Mouse (Mus musculus): ENCODE data around the gene Tom1l2. TPM values are rescaled to one million over a fixed set of nuclear protein-coding genes. Genes with fewer than 3 reads are reported as not detected.

Tom1l2 gene
- 18.0 and 19.5 TPM in 2 replicates for polyA plus RNA-seq (2014; fragmentation: Nextera tagmentation; extraction: Ambion mirVana)

DNA sequence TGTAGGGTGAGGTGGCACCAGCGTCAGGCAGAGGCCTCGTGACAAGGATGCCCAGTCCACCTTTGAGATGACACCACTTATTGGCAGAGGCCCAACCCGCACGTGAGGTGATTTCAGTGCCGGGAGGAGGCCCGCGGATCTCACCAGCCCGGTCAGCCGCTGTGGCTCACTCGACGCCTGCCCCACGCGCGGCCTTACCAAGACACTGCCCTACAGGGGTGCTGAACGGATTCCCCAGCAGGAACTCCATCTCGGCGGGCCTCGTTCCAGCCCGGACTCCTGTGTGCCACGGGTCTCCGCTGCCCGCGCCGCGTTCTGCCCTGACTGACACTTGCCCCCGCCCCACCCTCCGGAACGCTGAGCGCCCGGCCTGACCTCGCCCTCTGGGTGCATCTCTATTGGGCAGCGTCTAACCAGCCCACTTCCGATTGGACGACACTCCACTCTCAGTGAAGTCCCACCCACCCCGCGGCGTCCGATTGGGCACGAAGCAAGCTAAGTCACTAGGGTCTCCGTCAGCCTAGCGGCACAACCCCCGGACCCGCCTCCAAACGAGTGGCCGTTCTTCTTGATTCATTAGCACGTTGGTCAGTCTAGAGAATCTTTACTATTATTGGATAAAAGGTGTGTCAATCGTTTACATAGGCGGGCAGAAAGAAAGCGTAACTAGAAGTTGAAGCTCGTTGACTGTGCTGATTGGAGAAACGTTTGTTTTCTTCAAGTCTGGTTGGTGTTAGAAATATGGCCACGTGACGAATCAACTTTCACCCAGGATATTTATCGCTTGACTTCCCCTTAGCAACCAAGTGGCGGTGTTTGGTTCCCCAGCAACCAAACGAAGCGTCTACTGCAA, at the start of gene Tom1l2, which contains the start of gene Drc3:
Tom1l2 (minus strand) TSS at position 347 of the 853 bp plus-strand sequence.
Drc3 (plus strand) TSS at position 771 of the 853 bp plus-strand sequence.
- H3K9ac ChIP-seq (ENCODE audit: low read length): peak within 1 kb of the TSS; percentile 61
- WGBS: under 1% methylated on average over 57 of the region's 57 CpGs
- no peaks in the 10 kb centered on the region for H3K36me3 ChIP-seq (ENCODE audit: control insufficient read depth, insufficient read depth, low read length)
- no peak within 1 kb of the TSS for H3K27ac ChIP-seq (ENCODE audit: low read depth, low read length)
- no peaks in the 10 kb centered on the region for H3K27me3 ChIP-seq (ENCODE audit: control insufficient read depth, insufficient read depth, low read length)
- H3K9me3 ChIP-seq (ENCODE audit: control insufficient read depth, low read length): no peaks in the 10 kb centered on the region
- DNase-seq (ENCODE audit: low spot score) (peak; percentile 99), ATAC-seq (replicated peaks; ENCODE audit: low FRiP score) (peak; percentile 100)
- no peaks in the 10 kb centered on the region; the same call in 1 of the 2 replicates for H3K4me1 ChIP-seq (replicated peaks; ENCODE audit: control insufficient read depth, insufficient read depth, low read length)
- H3K4me3 ChIP-seq (ENCODE audit: low read depth, low read length): peak within 1 kb of the TSS; percentile 60
- peak within 1 kb of the TSS; percentile 86 for H3K4me2 ChIP-seq (ENCODE audit: low read depth, low read length, severe bottlenecking)

GRCm38 (mm10) chr11:60397172-60397571, 44.5 kb upstream of the Tom1l2 start:
- Histone ChIP-seq H3K27ac (ENCODE audit: low read depth, low read length) (no peak overlapping the region), H3K4me2 (ENCODE audit: low read depth, low read length, severe bottlenecking) (no peak overlapping the region), H3K27me3 (ENCODE audit: control insufficient read depth, insufficient read depth, low read length) (no peaks in the 10 kb centered on the region), H3K4me3 (ENCODE audit: low read depth, low read length) (no peak overlapping the region), H3K9me3 (ENCODE audit: control insufficient read depth, low read length) (no peaks in the 10 kb centered on the region), H3K36me3 (ENCODE audit: control insufficient read depth, insufficient read depth, low read length) (no peaks in the 10 kb centered on the region; the same call in 1 of the 2 replicates), H3K9ac (ENCODE audit: low read length) (no peak overlapping the region), H3K4me1 (replicated peaks; ENCODE audit: control insufficient read depth, insufficient read depth, low read length) (no peaks in the 10 kb centered on the region)
- no peak for ATAC-seq (replicated peaks; ENCODE audit: low FRiP score)
- DNase-seq (ENCODE audit: low spot score): no peak
- WGBS: 90% methylated on average over 2 of the region's 2 CpGs

DNA sequence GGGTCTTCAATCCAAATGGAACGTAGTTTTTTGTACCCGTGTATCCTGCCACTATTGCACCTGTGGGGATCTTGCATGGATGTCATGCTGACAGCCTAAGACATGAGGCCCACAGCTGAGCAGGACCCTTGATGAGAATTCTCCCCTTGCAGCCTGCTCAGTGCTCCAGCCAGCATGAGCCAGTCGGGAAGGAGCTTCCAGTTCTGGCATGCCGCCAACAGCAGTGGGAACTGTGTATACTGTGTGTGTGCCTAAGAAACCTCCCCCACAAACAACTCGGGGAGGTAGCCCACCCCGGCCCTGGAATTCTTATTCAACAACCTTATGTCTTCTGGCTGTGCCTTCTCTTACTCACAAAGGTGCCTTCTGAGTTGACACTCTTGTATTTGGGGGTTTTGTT, 43.8 kb upstream of the Tom1l2 start:
- Histone ChIP-seq H3K4me2 (ENCODE audit: low read depth, low read length, severe bottlenecking) (no peak overlapping the region), H3K36me3 (ENCODE audit: control insufficient read depth, insufficient read depth, low read length) (no peaks in the 10 kb centered on the region), H3K4me3 (ENCODE audit: low read depth, low read length) (no peak overlapping the region), H3K9ac (ENCODE audit: low read length) (no peak overlapping the region), H3K27ac (ENCODE audit: low read depth, low read length) (no peak overlapping the region), H3K9me3 (ENCODE audit: control insufficient read depth, low read length) (no peaks in the 10 kb centered on the region), H3K27me3 (ENCODE audit: control insufficient read depth, insufficient read depth, low read length) (no peaks in the 10 kb centered on the region), H3K4me1 (replicated peaks; ENCODE audit: control insufficient read depth, insufficient read depth, low read length) (no peaks in the 10 kb centered on the region)
- no peak for ATAC-seq (replicated peaks; ENCODE audit: low FRiP score)
- no peak for DNase-seq (ENCODE audit: low spot score)
- WGBS: 80% methylated on average over 6 of the region's 6 CpGs

DNA sequence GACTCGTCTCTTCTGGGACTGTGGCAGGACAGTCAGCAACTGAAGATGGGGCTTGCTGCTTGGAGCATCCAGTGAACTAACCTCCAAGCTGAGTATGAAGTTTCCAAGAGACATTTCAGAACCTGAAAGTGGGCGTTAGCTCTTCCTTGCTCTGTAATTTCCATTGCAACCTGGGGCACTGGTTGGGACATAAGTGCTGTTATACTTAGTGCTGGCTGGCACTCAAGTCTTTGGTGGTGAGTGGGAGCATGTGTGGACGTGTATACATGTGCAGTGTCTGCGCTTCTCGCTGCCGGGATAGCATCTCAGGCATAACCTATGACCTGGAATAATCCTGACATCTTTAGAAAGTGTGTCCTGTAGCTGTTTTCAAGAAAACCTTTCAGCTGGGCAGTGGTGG, 38.6 kb upstream of the Tom1l2 start:
- no peak overlapping the region for H3K9ac ChIP-seq (ENCODE audit: low read length)
- no peak overlapping the region for H3K27ac ChIP-seq (ENCODE audit: low read depth, low read length)
- H3K4me3 ChIP-seq (ENCODE audit: low read depth, low read length): no peak overlapping the region
- WGBS: 88% methylated on average over 6 of the region's 6 CpGs
- DNase-seq (ENCODE audit: low spot score) (no peak), ATAC-seq (replicated peaks; ENCODE audit: low FRiP score) (no peak)
- no peaks in the 10 kb centered on the region for H3K4me1 ChIP-seq (replicated peaks; ENCODE audit: control insufficient read depth, insufficient read depth, low read length)
- no peak overlapping the region for H3K4me2 ChIP-seq (ENCODE audit: low read depth, low read length, severe bottlenecking)
- no peaks in the 10 kb centered on the region for H3K36me3 ChIP-seq (ENCODE audit: control insufficient read depth, insufficient read depth, low read length)
- H3K9me3 ChIP-seq (ENCODE audit: control insufficient read depth, low read length): no peaks in the 10 kb centered on the region
- H3K27me3 ChIP-seq (ENCODE audit: control insufficient read depth, insufficient read depth, low read length): no peaks in the 10 kb centered on the region

- DNase-seq (ENCODE audit: low spot score): no peak
- H3K27me3 ChIP-seq (ENCODE audit: control insufficient read depth, insufficient read depth, low read length): no peaks in the 10 kb centered on the region
- no peak overlapping the region for H3K9ac ChIP-seq (ENCODE audit: low read length)
- no peak overlapping the region for H3K27ac ChIP-seq (ENCODE audit: low read depth, low read length)
- H3K4me2 ChIP-seq (ENCODE audit: low read depth, low read length, severe bottlenecking): no peak overlapping the region
- peaks cover 5% of the 10 kb centered on the region; the same call in 1 of the 2 replicates for H3K4me1 ChIP-seq (replicated peaks; ENCODE audit: control insufficient read depth, insufficient read depth, low read length)
- H3K36me3 ChIP-seq (ENCODE audit: control insufficient read depth, insufficient read depth, low read length): no peaks in the 10 kb centered on the region
- 87% methylated on average over 2 of the region's 2 CpGs for whole genome bisulfite sequencing
- ATAC-seq (replicated peaks; ENCODE audit: low FRiP score): no peak
- H3K4me3 ChIP-seq (ENCODE audit: low read depth, low read length): no peak overlapping the region
- no peaks in the 10 kb centered on the region for H3K9me3 ChIP-seq (ENCODE audit: control insufficient read depth, low read length)
These were observed 35.2 kb upstream of the Tom1l2 start for GRCm38 (mm10) chr11:60387944-60388343.

GRCm38 (mm10) chr11:60385946-60386345, 33.2 kb upstream of the Tom1l2 start:
- H3K27ac ChIP-seq (ENCODE audit: low read depth, low read length): no peak overlapping the region
- no peak overlapping the region for H3K4me2 ChIP-seq (ENCODE audit: low read depth, low read length, severe bottlenecking)
- H3K27me3 ChIP-seq (ENCODE audit: control insufficient read depth, insufficient read depth, low read length): no peaks in the 10 kb centered on the region
- DNase-seq (ENCODE audit: low spot score) (no peak), ATAC-seq (replicated peaks; ENCODE audit: low FRiP score) (no peak)
- no peak overlapping the region for H3K9ac ChIP-seq (ENCODE audit: low read length)
- no peaks in the 10 kb centered on the region for H3K9me3 ChIP-seq (ENCODE audit: control insufficient read depth, low read length)
- WGBS: 86% methylated on average over 5 of the region's 5 CpGs
- no peak overlapping the region for H3K4me3 ChIP-seq (ENCODE audit: low read depth, low read length)
- peaks cover 5% of the 10 kb centered on the region; the same call in 1 of the 2 replicates for H3K4me1 ChIP-seq (replicated peaks; ENCODE audit: control insufficient read depth, insufficient read depth, low read length)
- no peaks in the 10 kb centered on the region for H3K36me3 ChIP-seq (ENCODE audit: control insufficient read depth, insufficient read depth, low read length)

- 3% methylated on average over 16 of the region's 16 CpGs for WGBS
These were observed 32.2 kb upstream of the Tom1l2 start for GRCm38 (mm10) chr11:60384762-60385421.

GRCm38 (mm10) chr11:60383518-60383917, 30.8 kb upstream of the Tom1l2 start:
- Histone ChIP-seq H3K4me2 (ENCODE audit: low read depth, low read length, severe bottlenecking) (no peak overlapping the region), H3K27me3 (ENCODE audit: control insufficient read depth, insufficient read depth, low read length) (no peaks in the 10 kb centered on the region), H3K4me1 (replicated peaks; ENCODE audit: control insufficient read depth, insufficient read depth, low read length) (peaks cover 5% of the 10 kb centered on the region; the same call in 1 of the 2 replicates), H3K4me3 (ENCODE audit: low read depth, low read length) (no peak overlapping the region), H3K36me3 (ENCODE audit: control insufficient read depth, insufficient read depth, low read length) (no peaks in the 10 kb centered on the region), H3K9ac (ENCODE audit: low read length) (no peak overlapping the region), H3K27ac (ENCODE audit: low read depth, low read length) (no peak overlapping the region), H3K9me3 (ENCODE audit: control insufficient read depth, low read length) (no peaks in the 10 kb centered on the region)
- DNase-seq (ENCODE audit: low spot score) (no peak), ATAC-seq (replicated peaks; ENCODE audit: low FRiP score) (no peak)
- WGBS: 88% methylated on average over 6 of the region's 6 CpGs

More at GRCm38 (mm10) chr11:60384762-60385421, 32.2 kb upstream of the Tom1l2 start:
- Histone ChIP-seq H3K36me3 (ENCODE audit: control insufficient read depth, insufficient read depth, low read length) (no peaks in the 10 kb centered on the region), H3K27ac (ENCODE audit: low read depth, low read length) (peak overlapping the region; percentile 62), H3K9me3 (ENCODE audit: control insufficient read depth, low read length) (no peaks in the 10 kb centered on the region), H3K27me3 (ENCODE audit: control insufficient read depth, insufficient read depth, low read length) (no peaks in the 10 kb centered on the region), H3K4me1 (replicated peaks; ENCODE audit: control insufficient read depth, insufficient read depth, low read length) (peaks cover 5% of the 10 kb centered on the region; the same call in 1 of the 2 replicates), H3K4me2 (ENCODE audit: low read depth, low read length, severe bottlenecking) (peak overlapping the region; percentile 43), H3K9ac (ENCODE audit: low read length) (peak overlapping the region; percentile 50), H3K4me3 (ENCODE audit: low read depth, low read length) (no peak overlapping the region; the same call in 1 of the 2 replicates)
- no peak for ATAC-seq (replicated peaks; ENCODE audit: low FRiP score)
- no peak for DNase-seq (ENCODE audit: low spot score)

Data from forebrain, embryonic 11.5 days (tissue).